Mouse (Mus musculus) intestine, postnatal 0 days (tissue): ENCODE measurements around the gene Ggt6. TPM values are rescaled to one million over a fixed set of nuclear protein-coding genes. Genes with fewer than 3 reads are reported as not detected.
A peak's percentile ranks its signal among the peaks of the same experiment; 100 is the strongest.

ENCODE experiments used
- ATAC-seq: fragments of 200-750 bp; cut with Nextera tagmentation; 2 replicates; pipeline ENCODE4 v1.8.0; 2017; ENCODE audit warnings: mild to moderate bottlenecking, moderate TSS enrichment, moderate library complexity
- H3K27ac ChIP-seq: fragments of 300-500 bp; sonication (generic); 2 replicates; pipeline ENCODE4 v1.5.1; 2014; ENCODE audit warnings: mild to moderate bottlenecking, low read depth, low read length, moderate library complexity
- H3K27me3 ChIP-seq: fragments of 300-500 bp; sonication (generic); replicated peaks from 2 replicates; pipeline ENCODE4 v1.6.1; 2014; ENCODE audit warnings: low read length, mixed read lengths; ENCODE audit not compliant: control insufficient read depth, insufficient read depth
- H3K36me3 ChIP-seq: fragments of 300-500 bp; sonication (generic); 2 replicates; pipeline ENCODE4 v1.6.1; 2014; ENCODE audit warnings: mild to moderate bottlenecking, moderate library complexity; ENCODE audit not compliant: control insufficient read depth, insufficient read depth
- H3K4me1 ChIP-seq: fragments of 300-500 bp; sonication (generic); replicated peaks from 2 replicates; pipeline ENCODE4 v1.6.1; 2014; ENCODE audit warnings: antibody characterized with exemption, low read length, mixed read lengths; ENCODE audit not compliant: control insufficient read depth, insufficient read depth
- H3K4me2 ChIP-seq: fragments of 300-500 bp; sonication (generic); replicated peaks from 2 replicates; pipeline ENCODE4 v1.6.1; 2014; ENCODE audit warnings: low read depth, mild to moderate bottlenecking, moderate library complexity
- H3K4me3 ChIP-seq: fragments of 300-500 bp; sonication (generic); 2 replicates; pipeline ENCODE4 v1.5.1; 2014; ENCODE audit warnings: low read depth, low read length
- H3K9ac ChIP-seq: fragments of 300-500 bp; sonication (generic); 2 replicates; pipeline ENCODE4 v1.6.1; 2014; ENCODE audit warnings: mild to moderate bottlenecking, low read depth, low read length
- H3K9me3 ChIP-seq: fragments of 300-500 bp; sonication (generic); 2 replicates; pipeline ENCODE4 v1.6.1; 2016; ENCODE audit warnings: mixed run types; ENCODE audit not compliant: control insufficient read depth
- CTCF ChIP-seq: sonication (generic); IDR thresholded peaks from 2 replicates; pipeline ENCODE4 v1.5.1; 2016; ENCODE audit warnings: low read depth, mild to moderate bottlenecking, control low read depth, antibody characterized with exemption, moderate library complexity
- WGBS: fragments of 180-500 bp; shearing (Covaris S2); extraction: QIAGEN DNeasy Blood & Tissue Kit; methylation state at CpG from one replicate; pipeline ENCODE4 v1.1.7; 2014; 5-methylcytosine and 5-hydroxymethylcytosine counted together
- microRNA-seq: library from miRNA; unstranded; fragments of <30 nt; microRNA quantifications from one replicate; pipeline ENCODE4, GENCODE M21; 2016
- polyA plus RNA-seq: library from polyadenylated mRNA; unstranded; fragments of >200 nt; fragmentation: Nextera tagmentation; extraction: Ambion mirVana; gene quantifications from 2 replicates; pipeline ENCODE4 v1.2.1, GENCODE M21; 2015

Gene Ggt6
- polyA plus RNA-seq, 1 experiment from 2014 or later: 8.6 TPM

GRCm38 (mm10) chr11:72487739-72488138 is 52.4 kb downstream of the Ggt6 start:
- H3K4me1 ChIP-seq: 0 out of 2 replicates have a peak, but pooled peaks cover 6% of the 10 kb centered on the region
- H3K4me2 ChIP-seq: peak overlapping the region; percentile 98
- no peaks in the 10 kb centered on the region for H3K9me3 ChIP-seq
- no peak for TF ChIP-seq CTCF
- 79% methylated on average over 2 of the region's 2 CpGs for WGBS
- 0 out of 2 replicates have a peak, but pooled peaks cover 5% of the 10 kb centered on the region for H3K27me3 ChIP-seq
- peak overlapping the region; percentile 70; the same call in 1 of the 2 replicates for H3K4me3 ChIP-seq
- H3K9ac ChIP-seq: no peak overlapping the region
- ATAC-seq: no peak
- H3K36me3 ChIP-seq: no peaks in the 10 kb centered on the region
- H3K27ac ChIP-seq: no peak overlapping the region

Small RNA genes lying within 50 kb of the gene (microRNA-seq; reads per million reads assigned to microRNA genes)
- not detected for gene Mir6338

Other genes with a start within 250 kb of the Ggt6 start
- gene Gm43951, start 228.7 kb upstream of the Ggt6 start, polyA plus RNA-seq: not detected in 2 replicates
- gene 4933427D14Rik, start 228.1 kb upstream of the Ggt6 start, polyA plus RNA-seq: 4.3 and 4.8 TPM in 2 replicates
- 642 and 665 TPM in 2 replicates for gene Txndc17, start 228.0 kb upstream of the Ggt6 start, polyA plus RNA-seq
- 23.9 and 25.5 TPM in 2 replicates for gene Med31, start 219.9 kb upstream of the Ggt6 start, polyA plus RNA-seq
- gene Slc13a5, start 168.3 kb upstream of the Ggt6 start, polyA plus RNA-seq: 0.17 and 0.22 TPM in 2 replicates
- 56.1 and 59.9 TPM in 2 replicates for gene Xaf1, start 133.9 kb upstream of the Ggt6 start, polyA plus RNA-seq
- gene Fbxo39, start 121.1 kb upstream of the Ggt6 start, polyA plus RNA-seq: not detected in 2 replicates
- 0.08 TPM in 1 of 2 replicates, not detected in the other for gene Tekt1, start 73.1 kb upstream of the Ggt6 start, polyA plus RNA-seq
- 7.8 and 8.1 TPM in 2 replicates for gene Smtnl2, start 23.8 kb upstream of the Ggt6 start, polyA plus RNA-seq
- gene Mybbp1a, start 5.8 kb downstream of the Ggt6 start, polyA plus RNA-seq: 37.3 and 40.7 TPM in 2 replicates
- gene Spns2, start 54.4 kb downstream of the Ggt6 start, polyA plus RNA-seq: 19.8 and 20.5 TPM in 2 replicates
- 11.1 and 12.2 TPM in 2 replicates for gene Spns3, start 115.0 kb downstream of the Ggt6 start, polyA plus RNA-seq
- gene Ube2g1, start 171.8 kb downstream of the Ggt6 start, polyA plus RNA-seq: 34.2 and 36.2 TPM in 2 replicates